Mouse (Mus musculus) lung, adult 18-20 months (tissue): ENCODE measurements at regions not wholly inside any gene's neighbourhood (a gene's known extent, or its start where the extent isn't known, plus 50 kb on each side); places are given as distances from the start of the nearest gene placed in this dataset.

Experiments
- DNase-seq, 2 experiments: peaks; one replicate each; pipeline ENCODE4 v3.0.0; 2022; ENCODE audit warnings: mixed read lengths in 2 of 2

DNA sequence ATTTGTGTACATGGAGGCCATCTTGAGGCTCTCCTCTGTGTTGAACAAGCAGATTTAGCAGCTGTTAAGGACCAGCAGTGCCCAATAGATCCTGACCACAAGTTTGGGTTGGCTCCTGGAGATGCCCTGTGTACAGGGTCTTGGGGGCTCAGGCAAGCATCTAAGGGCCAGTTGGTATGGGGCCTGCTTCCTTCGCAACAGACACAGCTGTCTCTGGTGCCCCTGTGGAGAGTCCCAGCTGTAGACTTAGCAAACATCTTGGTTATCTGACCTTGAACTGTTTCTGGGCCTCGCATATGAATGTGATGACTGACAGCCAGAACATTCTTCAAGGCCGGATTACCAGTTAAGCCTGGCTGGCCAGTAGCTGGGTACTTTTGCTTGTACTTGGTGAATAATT is 135.4 kb upstream of the Runx1 start:
- no peak for DNase-seq

DNA sequence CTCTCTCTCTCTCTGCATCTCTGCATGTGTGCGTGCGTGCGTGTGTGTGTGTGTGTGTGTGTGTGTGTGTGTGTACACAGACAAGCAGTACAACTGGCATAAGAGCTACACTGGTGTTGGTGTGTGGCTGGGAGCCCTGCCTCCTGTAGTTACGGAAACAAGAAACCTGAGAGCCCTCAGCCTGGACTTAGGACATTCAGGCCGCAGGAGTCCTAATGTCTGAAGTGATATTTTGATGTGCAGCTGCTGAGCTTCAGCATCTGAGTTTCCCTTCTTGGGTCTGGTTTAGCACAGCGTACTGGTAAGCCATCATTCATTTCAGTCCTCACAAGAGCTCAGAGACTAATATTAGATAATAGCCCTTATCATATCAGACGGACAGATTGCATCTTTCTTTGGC is 134.8 kb upstream of the Runx1 start:
- peak in 1 of 2 experiments; percentile 12 for DNase-seq

DNA sequence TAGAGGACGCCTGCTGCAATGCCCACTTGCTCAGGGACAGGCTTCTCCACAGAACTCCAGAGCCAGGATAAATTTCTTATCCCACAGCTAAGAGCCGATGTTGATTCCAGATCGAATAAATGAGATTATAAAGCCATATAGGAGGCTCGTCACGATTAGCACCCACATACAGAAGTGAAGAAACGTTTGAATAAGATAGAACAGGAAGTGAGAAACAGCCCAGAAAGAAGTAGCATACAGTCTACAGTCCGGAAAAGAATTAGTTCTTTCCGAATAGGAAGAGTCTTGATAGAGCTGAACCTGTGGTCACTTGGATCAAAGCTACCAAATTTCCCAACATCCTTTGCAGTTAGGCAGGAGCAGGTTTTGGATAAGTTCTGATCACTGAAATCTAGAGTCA is 133.0 kb upstream of the Runx1 start:
- no peak for DNase-seq

DNA sequence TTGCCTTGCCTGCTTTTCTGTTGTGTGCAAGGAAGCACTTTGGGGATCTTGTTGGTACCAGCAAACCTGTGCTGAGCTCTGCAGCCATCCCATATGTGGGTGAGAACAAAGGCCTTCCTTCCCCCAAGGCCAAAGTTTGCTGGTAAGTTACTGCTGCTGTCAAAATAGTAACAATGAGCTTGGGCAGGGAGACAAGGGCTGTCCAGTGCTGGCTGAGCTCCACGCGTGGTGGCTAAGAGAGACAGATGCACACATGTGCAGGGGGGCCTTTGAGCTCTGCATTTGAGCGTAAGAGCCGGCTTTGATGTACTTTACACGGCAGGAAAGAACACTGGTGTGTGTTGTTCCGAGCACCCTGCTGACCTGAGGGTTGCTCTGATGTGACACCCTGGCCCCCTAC is 132.2 kb upstream of the Runx1 start:
- DNase-seq = no peak

DNA sequence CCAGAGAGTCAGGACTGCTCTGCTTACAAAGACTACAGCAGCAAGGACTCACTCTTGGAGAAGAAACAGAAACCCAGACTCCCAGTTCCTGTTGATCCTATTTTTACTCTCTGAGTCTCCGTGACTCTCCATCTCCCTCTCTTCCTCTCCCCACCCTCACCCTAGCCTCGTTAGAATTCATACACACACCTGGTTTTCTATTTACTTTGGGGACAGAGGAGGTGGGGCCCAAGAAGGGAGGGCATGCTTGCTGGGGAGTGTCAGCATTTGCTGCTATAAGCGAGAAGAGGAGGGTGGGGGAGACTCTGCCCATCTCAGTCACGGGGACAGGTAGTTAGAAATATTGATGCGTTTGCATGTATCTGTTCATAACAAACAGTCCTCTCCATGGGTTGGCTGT is 129.6 kb upstream of the Runx1 start:
- DNase-seq = no peak

DNA sequence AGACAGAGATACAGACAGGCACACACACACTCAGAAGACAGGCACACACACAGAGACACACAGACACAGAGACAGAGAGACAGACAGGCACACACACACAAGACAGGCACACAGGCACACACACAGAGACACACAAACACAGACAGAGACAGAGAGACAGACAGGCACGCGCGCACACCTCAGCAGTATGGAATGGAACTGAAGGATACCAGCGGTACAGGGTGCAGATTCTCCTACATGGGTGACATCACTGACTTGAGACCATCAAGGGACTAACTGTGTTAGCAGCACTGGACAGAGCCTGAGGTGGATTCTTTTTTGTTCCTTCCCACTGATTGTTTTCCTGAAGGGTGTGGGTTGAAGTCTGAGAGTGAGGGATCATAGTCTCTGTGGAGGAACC is 129.1 kb upstream of the Runx1 start:
- no peak for DNase-seq

DNA sequence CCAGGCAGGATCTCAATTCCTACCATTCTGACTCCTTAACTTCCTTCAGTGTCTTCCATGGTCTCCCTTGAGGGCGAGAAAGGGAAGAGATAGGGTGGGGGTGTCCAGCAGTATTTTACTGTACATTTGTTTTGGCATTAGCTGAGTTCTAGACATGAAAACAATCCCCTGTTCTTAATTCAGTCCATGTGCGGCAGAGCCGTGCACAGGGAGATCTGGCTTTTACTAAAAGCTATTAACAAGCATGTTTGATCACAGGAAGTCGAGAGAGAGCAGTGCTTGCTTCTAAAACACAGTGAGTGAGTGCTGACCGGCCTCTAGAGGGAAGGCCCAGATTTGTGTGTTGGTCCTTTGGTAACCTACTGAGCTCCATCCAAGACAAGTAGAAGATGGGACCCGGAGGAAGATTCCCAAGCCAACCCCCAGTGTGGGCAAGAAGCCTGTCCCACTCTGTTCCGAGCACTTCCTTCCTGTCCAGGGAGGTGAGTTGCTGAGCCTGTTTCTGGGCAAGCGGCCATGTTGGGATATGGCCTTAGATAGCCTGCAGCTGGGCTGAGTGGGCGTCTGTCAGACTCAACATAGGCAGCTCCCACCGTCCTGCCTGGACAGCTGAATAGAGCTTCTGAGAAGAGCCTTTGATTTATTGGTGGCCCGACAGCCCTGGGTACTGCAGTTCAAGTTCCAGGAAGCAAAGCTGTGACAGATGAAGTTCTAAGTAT is 128.1 kb upstream of the Runx1 start:
- DNase-seq = peak; percentile 10 to 18

DNA sequence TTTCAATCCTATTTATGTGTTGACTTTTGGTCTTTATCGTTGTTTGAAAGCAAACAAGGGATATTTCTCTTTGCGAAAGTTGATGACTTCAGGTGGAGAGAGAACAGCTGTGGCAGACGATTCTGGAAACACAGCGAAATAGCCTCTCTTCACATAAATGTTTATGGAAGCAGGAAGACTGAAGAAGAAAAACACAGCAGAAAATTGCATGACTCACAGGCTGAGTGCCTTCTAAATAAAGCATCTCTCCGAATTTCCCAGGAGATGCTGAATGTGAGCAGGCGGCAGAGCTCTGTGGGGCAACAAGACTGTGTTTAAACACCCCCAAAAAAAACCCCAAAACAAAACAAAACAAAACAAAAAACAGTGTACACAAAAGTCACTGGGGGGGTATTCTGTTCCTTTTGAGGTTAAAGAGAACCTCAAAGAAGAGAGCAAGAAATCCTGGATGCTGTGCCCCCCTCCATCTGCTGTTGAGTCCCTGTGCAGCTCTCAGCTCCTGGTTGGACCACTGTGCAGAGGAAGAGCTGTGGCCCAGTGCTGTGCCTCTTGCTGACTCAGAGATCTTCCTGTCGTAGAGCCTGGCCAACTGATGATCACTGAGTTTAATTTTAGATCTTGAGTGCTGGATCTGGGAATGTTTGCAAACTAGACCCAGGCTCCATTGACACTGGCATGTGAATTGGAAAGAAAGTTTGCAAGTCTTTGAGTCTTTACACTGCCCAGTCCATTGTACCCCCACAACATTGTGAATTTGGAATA is 126.6 kb upstream of the Runx1 start:
- no peak for DNase-seq

DNA sequence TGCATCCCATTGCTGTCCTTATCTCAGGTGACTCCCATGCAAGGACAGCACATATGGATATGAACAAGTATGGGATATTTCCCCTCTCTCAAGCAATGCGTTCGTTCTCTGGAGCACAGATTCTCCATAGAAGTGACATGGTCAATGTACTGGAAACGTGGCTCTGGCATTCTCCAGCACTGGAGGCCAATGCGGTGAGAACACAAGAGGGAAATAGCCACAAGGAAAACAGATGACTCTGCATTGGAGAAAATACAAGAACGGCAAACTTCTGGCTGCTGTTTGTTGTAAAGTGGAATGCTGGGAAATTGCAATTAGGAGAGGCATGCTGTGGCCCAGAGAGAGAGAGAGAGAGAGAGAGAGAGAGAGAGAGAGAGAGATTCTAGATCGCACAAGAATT is 125.6 kb upstream of the Runx1 start:
- no peak for DNase-seq

DNA sequence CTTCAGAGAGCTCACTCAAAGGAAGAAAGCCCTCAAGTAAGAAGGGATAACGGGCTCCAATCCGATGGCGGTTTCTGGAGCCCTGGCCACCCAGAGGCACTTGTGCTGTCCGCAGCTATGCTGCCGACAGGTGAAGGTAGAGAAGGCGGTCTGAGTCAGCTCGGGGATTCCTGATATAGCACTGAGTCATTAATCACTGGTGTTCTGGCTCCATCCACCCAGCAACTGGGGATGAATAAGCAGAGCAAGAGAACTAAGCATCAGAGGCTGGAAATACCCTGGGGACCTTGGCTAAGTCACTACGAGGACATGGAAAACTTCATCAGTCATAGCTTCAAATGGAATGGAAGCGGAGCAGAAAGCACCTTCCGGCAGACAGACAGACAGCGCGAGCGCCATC is 122.5 kb upstream of the Runx1 start:
- DNase-seq = no peak

DNA sequence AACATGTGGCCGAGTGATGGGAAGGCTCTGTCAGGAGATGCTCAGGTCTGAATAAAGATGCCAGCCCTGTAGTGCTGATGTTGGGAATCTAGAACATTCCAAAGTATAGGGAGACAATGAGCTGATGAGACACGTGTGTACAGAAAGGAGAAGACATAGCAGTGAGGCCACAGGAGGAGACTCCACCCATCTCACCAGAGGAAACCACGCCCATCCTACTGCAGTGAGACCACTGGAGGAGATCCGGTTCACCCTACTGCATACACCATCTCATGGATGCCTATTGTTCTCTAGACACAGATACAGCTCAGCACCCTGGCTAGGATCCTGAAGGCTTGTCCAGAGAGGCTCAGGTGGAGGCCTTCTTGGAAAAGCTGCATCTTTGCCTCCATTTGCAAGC is 120.6 kb upstream of the Runx1 start:
- no peak for DNase-seq

DNA sequence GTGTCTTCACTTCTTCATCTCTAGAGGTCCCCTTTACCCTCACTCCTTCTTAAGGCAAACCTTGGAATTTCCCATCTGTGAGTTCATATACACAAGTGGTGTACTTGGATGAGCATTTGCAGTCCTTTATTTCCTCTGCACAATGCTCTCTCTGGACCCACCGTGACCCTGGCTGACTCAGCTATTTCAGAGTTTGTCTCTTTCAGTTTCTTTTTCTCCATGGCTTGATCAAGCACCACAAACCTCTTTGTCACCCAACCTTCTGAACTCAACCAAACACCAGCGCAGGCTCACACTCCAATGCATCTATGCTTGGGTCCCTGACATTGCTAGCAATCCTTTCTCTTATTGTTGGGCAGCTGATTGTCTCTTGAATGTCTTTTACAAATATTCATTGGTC is 118.0 kb upstream of the Runx1 start:
- no peak for DNase-seq

DNA sequence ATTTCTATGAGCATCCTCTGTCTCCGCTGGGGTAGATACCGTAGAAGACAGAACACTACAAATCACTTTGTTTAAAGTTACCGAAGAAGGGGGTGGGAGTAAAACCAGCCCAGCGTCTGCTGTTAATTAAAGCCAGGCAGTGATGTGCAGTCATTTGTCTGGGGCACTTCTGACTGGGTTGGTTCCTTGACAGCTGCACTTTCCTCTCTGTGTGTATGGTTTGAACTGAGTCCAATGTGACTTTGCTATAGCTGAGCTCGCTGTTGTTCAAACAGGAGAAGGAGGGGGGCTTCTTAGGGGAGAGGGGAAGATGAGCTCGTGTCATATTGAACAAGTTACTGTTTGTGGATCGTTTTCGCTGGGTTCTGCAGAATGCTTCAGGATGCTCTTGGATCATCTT is 113.7 kb upstream of the Runx1 start:
- no peak for DNase-seq

DNA sequence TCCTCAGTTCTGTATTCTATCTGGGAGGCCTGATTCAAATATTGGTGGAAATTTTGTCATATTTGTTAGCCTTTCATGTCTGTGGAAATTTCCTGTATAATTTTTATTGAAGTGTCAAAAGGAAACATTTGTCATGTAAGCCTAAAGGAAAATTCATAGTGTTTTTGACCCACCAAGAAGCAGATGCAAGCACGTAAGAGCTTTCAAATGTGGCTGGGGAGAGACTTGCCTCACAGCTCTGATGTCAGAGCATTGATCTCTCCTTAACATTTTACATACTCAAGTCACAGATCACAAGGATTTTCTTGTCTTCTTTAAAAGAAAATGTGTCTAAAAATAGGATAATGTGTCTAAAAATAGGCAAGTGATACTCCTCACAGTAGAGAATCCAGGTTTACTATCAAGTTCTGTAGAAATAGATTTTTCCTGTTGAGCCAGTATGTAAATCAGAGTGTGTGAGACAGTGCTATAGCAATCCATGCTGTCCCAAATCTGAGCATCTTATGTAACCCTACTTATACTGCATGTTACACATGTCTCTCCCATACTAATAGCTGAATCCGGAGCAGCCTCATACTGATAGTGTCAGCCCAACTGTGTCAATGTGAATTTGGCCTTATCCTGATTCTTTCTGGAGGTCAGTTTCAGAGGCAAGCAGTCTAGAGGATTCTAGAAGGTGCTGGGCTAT is 110.0 kb upstream of the Runx1 start:
- no peak for DNase-seq

DNA sequence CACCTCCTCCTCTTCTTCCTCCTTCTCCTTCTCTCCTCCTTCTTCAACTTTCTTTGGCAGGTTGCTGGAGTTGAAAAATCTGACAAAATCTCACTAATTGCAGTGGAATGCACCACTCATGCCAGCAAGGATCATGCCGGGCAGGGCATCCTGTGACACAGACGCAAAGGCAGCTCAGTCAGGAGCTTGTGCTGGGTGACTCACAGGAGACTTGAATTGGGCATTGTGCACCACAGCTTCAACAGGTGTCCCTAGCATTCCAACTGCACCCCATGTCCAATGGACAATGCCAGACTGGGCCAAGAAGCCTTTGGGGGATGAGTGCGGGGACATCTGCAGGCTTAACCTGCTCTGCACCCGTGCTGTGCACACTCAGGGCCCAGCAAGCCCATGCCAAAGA is 104.2 kb upstream of the Runx1 start:
- no peak for DNase-seq

DNA sequence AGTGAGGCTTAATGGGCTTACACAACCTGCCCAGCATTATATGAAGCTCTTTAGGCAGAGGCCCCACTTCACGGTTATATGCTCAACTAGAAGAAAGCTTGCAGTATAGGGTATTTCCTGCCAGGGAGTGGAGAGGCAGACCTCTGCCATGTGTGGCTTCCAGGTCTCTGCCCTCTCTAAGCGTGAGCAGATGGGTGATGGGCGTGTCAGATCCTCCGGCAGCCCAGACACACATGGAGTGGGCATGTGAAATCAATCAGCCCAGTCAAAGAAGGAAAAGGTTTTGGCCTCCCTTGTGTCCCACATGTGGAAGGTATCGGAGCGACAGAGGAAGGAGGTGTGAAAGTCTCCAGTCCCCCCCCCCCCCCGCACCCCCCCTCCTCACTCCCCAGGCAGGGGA is 102.3 kb upstream of the Runx1 start:
- DNase-seq = no peak

DNA sequence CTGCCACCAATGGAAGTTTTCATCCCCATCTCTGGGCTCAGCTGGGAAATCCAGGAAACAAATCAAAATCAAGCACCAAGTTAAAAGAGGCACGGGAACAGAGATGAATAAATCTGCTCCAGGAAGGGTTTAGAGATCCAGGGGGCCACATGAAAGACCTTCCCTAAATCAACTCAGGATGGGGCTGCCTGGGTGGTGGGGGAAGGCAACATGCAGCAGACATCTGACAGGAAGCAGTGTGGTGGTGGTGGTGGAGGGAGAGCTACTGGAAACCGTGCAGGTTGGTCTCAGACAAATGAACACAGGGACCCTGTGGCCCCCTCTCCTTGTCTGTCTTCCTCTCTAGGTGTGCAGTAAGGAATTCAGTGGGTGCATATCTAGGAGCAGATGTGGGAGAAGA is 101.7 kb upstream of the Runx1 start:
- no peak for DNase-seq

DNA sequence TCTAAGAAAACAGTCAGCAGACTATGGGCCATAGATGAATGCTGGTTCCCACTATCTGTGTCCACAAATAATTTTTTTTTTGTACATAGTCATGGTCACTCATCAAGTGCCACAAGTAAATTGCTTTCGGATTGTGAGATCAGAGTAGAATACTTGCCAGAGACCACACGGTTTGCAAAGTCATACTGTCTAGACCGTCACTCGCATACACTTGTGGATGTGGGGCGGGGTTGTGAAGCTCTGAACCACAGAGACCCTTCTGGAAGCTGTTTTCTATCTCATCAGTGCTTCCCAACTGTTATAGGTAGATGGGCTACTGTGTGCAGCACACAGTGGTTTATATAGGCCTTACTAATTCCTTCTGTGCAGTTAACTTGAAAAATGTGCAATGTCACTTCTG is 100.9 kb upstream of the Runx1 start:
- no peak for DNase-seq

DNA sequence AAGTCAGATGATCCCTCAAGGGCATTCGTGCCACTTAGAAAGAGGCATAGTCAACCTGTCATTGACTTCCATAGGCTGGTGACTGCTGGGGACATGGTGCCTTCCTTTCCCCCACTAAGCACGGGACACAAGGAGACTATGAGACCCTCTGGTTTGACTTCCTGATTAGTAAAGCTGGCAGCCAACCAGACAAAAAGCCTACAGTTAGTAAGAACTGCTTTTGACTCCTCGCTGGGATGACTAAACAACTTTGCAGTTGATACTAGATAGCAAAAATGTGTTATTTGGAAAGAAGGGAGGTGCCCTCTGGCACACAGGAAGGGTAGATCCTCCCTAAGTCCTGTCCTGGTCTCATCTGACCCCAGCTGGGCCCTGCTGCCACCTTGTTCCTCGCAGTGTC is 95.0 kb upstream of the Runx1 start:
- DNase-seq = no peak

DNA sequence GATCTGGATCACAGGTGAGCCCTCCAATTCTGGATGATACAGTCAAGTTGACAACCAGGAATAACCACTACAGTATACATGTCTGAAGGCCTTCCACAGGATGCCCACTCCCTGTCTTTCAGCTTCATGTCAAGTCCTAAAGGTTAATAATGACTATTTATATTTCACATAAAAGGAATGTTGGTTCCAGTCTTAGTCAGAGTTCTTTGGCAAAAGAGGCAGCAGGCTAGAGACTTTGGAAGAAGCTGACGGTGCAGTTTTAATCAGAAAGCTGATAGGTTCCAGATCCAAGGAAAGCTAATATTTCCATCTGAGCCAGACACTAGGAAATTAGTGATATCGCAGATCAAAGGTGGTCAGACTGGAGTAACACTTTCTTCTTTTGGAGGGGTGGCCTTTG is 91.4 kb upstream of the Runx1 start:
- no peak for DNase-seq

DNA sequence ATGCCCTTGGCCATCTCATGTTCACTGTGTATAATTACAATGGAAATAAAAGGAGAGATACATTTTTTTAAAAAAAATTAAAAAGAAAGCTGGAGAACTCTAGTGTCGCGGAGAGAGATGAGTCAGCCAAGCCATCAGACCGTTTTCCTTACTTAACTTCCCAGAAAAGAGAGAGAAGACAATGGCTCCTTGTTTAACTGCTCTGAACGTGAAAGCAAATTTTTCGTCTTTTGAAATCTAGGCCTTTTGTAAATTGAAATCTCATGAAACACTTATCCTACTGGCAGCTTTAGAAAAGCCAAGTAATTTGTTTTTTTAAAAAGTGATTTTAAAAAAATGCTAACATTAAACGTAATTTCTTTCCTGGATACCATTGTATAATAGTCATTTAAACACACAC is 89.7 kb upstream of the Runx1 start:
- no peak for DNase-seq

DNA sequence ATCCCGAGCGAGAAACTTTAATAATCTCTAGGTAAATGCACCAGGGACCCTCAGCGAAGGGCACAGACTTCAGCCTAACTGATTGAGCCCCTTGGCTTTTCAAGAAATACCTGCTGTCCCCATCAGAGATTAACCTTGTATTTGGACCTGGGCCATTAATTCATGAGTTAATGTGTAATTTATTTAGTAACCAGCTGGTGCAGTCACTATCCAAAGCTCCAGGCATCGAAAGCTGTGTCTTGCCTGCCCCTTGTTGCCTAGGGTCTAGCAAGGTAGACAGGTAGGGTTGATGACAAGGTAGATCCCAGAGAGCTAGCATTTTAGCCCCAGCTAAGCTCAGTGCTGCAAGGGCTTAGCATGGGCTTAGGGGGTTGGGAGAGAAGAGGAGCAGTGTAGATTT is 80.9 kb upstream of the Runx1 start:
- DNase-seq = no peak

DNA sequence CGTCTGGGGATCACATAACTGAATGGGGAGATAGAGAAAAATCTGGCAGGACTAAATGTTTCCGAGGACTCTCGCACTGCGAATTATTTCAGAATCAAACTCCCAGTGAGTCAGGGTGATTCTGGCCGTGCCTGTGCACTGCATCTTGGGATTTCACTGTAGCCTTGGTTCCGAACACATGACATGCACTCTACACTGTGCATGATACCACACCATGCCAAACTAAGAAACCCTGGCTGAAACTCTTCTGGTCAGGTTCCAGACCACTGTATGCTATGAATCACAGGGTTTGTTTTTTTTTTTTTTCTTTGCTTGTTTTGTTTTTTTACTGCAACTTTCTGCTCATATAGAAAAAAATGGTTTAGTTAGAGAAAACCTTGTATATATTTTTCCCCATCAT is 79.7 kb upstream of the Runx1 start:
- DNase-seq = no peak

DNA sequence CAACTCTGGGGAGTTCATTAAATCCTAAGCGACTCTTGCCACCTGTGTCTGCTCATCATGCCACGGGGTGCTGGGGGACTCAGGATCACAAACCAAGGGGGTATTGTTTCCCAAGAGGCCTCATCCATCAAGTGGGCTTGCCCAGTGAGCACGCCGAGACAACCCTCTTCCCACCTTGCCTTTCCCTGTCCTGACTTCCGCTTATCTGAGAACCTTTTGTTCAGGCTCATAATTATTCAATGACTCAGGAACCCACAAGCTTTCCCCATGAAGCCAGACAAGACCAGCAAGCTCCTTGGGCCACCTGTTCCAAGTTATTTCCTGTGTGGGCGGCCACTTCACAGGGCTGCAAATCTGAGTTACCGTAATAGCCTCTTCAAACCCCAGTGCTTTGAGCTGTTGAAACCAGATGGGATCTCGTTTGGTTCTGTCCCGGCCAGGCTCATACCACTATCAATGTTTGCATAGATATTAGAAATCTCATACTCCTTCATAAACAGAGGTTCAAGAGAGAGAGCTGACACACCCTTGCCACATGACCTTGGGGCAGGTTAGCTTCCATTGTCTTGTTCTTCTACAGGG is 78.0 kb upstream of the Runx1 start:
- DNase-seq = peak; percentile 19 to 50
